Mouse (Mus musculus): ENCODE measurements around the gene Btbd35f24.
"Not testable (repeated sequence)": the region's sequence is repeated elsewhere in the genome, so short reads cannot be mapped to it uniquely, and the experiment has no call there.

The Btbd35f24 gene

DNA sequence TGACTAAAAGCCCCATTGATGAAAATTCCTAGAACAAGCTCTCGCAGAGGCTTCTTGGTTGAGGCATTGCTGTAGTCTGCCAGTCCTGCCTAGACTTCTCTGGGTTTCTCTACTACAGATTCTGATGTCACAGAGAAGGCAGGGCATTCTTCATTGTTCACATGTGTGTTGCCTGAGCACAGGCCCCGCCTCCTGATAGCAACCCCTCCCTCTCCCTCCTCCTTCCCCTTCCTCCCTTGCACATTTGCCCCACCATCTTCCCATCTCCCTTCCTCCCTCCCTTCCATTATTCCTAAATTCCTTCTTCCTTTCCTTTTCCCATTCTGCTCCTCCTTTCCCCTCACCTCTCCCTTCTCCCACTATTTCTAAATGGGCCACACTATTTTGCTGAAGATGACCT lies at the start of gene Btbd35f24:
TSS of gene Btbd35f24 (minus strand) at position 101 of the 400 bp plus-strand sequence.
- not testable (repeated sequence) for DNase-seq (ENCODE audit: extremely low read depth, low read depth)

Measured in MEL-GATA-1-ER (cell line).